Mouse (Mus musculus): Measurements from ENCODE around the gene Fcrl5.
A peak's percentile ranks its signal among the peaks of the same experiment; 100 is the strongest.

Fcrl5 gene

DNA sequence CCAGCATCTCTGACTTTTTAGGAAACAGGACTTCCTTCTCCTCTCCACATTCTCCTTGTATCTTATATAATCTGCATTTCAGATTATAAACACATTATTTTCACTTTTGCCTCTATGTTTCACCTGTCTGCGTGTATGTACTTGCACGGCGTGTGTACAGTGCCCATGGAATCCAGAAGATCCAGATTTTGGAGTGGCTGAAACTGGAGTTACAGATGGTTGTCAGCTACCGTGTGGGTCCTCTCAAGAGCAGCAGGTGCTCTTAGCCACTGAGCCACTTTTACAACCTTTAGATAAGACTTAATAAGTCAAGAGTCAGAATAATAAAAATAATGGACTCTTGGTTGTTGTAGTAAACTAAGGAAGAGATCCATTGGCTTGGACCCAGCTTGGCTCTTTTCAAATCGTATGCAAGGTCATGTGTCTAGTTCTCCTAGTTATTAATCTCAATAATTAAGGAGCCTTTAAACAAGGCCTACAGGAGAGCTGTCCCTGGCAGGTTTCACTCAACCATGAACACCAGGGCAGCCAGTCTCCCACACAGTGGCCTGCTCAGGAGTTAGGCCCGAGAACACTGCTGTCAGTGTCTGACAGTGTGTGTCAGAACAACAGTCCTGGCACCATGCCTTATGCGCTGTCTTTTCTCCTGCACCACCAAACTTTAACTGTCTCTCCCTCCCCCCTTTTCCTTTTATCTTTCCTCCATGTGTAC, 98.2 kb downstream of the Fcrl5 start:
- DNase-seq: peak in 1 of 2 experiments; percentile 21

DNA sequence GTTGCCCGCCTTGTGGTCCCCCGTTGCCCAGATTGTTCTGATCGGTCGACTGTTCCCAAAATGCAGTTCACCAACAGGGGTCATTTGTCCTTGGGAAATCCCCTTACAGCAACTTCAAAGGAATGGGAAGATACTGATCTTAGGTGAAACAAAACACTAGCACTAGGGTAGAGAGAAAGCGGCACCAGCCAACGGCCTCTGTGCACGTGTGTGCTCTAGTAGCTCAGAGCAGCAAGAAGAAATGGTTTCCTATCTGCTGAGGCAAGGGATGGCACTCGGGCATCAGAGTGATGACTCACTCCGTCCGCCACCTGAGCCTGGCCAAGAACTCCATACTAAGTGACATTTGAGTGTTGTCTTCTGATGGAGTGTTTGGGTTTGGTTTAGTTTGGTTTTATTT, 102.5 kb downstream of the Fcrl5 start:
- no peak for DNase-seq

DNA sequence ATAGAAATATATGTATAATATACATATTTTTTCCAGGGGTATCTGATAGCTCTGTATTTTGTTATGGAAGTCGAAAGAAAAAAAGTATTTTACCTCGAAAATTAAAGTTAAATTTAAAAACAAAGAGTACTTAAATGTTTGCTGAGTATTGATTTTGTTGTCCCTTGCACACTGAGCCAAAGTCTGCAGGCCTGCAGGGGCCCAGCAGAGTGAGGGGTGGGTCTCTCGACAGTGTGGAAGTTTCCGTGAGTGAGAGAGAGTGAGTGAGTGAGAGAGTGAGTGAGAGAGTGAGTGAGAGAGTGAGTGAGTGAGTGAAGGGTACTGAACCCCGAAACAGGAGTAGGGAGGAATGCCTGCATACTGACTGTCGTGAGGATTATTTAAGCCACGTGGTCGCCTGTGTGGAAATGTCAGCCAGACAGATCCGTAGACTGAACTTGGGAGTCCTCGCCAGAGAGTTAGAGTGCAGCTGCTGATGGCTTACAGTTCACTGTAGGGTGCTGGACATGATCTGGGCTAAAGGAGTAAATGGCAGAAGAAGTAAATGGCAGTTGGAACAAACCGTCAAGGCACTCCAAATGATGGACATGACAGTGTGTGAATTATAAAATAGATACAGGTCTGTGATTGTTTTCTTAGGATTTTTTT, 104.6 kb downstream of the Fcrl5 start:
- DNase-seq: no peak

DNA sequence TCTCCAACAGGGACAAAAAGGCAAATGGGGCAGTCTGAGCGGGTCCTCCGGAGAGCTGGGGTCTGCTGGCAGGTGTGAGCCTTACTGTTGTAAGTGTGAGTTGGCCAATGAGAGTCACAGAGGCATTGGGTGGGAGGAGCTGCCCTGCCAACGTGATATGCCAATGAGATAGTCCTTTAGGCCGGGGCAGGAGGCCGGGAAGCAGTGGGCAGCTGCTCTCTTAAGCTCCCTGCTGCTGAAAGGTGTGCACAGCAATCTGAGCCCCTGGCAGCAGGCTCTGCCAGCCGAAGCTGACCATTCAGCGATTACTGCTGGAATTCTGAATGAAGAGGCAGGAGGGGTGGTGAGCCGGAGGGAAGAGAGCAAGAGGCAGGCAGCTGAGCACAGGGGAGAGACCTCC, 105.1 kb downstream of the Fcrl5 start:
- no peak for DNase-seq

DNA sequence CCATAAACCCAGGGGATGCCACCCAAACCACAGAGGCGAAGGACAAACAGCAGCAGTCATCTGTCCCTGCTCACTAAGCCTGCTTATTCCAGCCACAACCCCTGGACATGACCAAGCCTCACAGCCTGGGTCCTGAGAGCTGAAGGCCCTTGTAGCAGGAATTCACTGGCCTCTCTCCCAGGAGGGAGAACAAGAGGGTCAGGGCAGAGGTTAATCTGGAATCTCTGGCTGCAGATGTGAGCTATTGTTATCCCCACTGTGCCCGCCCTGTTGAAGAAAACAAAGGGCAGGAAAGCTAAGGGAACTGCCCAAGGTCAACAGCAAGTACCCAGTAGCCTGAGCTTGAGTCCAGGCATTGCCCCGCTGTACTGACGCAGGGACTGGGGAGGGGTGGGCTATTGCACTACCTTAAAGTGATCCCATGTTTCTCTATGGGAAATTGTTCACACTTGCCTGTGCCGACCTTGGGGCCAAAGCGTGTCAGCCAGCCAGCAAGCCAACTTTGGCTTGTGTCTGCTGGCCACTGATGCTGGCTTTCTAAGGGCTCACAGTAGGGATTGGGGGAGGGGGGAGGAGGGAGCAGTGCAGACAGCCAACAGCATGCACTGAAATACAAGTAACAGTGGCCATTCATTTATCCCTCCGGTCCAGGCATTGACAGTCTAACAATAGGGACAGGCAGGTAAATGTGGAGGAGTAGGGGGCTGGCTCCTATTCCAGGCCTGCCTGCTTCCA, 107.1 kb downstream of the Fcrl5 start:
- DNase-seq: no peak

DNA sequence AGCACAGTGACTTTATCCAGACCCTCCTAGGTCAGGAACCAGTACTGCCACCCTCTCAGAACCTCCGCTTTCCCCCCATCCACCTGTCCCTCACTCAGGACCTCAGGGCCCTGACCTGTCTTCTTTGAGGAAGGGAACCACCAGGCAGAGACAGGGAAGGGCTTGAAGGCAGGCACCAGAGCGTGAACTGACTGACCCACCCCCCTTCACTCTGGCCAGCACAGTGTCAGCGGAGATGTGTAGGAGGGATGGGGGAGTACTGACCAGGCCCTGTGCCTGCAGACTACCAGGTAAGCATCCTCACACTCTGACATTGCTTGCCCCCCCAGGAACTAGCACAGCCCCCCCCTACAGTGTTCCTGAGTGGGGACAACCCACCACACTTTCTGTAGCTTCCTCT, 110.0 kb downstream of the Fcrl5 start:
- no peak for DNase-seq

DNA sequence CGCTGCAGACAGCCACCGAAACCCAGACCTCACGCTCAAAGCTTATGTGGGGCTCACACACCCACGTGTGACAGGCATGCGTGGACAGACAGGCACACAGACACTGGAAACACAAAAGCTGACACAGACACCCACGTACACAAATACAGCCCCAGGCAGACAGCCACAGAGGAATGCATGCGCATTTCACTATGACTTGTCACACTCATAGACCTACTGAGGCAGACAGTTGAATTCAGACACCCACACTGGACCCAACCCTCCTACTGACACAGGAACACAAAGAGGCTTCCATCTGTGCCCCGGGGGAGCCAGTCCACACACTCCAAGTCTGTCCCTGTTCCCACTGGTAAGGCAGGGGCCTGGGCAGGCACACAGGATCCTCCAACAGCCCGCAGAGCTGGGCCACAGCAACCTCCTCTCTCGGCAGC, 110.7 kb downstream of the Fcrl5 start:
- no peak for DNase-seq

DNA sequence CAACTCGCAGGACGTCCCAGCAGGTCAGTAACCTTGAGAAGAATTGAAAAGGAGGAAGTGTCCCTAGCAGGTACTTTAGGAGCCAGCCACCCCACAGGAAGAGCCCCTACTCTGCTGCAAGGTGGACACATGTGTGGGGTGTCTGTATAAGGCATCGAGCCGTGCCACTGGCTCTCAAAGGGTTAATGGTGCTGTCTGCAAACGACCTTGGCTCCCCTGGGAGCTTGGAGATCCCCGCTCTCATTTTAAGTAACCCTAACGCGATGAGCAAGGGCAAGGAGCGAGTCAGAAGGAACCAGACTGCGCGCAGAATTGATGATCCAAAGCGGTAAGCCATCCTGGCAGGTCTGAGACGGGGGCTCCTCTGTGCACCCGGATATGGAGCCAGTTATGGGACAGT, 114.3 kb downstream of the Fcrl5 start:
- no peak for DNase-seq

Measured in kidney, postnatal 25 days (tissue).